Mouse (Mus musculus) neutrophil, adult 5-6 weeks (primary cell): ENCODE measurements around the gene Plbd2. TPM values are rescaled to one million over a fixed set of nuclear protein-coding genes. Genes with fewer than 3 reads are reported as not detected.

Experiments
- ATAC-seq: fragments of 151-379, 151-347 bp; 2 replicates; pipeline ENCODE4 v1.8.0; 2017; ENCODE audit warnings: mild to moderate bottlenecking, moderate TSS enrichment; ENCODE audit not compliant: insufficient number of reproducible peaks, poor library complexity, low FRiP score, severe bottlenecking; ENCODE audit errors: extremely low read depth
- total RNA-seq: library from RNA; stranded (forward); fragments of 200-1000 nt; gene quantifications from 2 replicates; pipeline ENCODE4 v1.2.3, GENCODE M21; 2017

The Plbd2 gene
- total RNA-seq, 1 experiment from 2014 or later: 5.8 TPM

DNA sequence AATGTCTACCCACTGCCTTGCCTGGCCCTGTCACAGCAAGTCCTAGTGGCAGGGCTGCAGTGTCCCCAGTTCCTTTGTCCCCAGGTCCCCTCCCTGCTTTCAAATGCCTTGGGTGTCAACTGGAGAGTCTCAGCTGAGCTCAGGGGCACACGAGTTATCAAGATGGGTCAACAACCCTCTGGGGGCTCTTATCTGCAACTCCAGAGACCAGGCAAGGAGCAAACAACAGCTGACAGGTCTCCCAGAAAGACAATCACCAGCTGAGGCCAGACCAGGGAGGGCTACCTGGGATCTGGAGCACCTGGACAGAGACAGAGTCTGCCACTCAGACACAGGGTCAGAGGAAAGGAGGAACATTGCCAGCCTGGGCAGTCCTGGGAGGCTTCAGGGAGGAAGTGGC, 47.2 kb downstream of the Plbd2 start:
- ATAC-seq: no peak

DNA sequence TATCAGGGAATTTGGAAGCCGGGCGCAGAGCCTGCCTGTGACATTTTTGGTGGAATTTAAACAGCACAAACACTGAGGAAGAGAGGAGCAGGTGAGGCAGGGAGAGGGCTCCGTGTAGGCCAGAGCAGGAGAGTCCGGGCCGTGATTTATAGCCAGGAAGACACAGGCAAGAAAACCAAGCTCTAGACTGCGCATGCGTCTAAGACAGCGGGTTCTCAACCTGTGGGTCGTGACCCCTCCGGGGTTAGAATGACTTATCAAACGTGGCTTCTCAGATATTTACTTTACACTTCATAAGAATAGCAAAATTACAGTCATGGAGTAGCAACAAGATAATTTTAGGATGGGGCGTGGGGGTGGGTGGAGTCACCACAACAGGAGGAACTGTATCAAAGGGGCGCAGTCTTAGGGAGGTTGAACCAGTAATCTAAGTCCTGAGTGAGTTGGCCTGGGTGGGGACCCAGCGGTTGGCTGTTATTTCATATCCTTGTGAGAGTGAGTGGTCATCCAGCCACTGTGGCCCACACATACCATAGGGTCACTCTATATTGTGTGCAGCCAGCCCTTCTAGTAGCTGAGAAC, 48.6 kb downstream of the Plbd2 start:
- ATAC-seq: no peak

DNA sequence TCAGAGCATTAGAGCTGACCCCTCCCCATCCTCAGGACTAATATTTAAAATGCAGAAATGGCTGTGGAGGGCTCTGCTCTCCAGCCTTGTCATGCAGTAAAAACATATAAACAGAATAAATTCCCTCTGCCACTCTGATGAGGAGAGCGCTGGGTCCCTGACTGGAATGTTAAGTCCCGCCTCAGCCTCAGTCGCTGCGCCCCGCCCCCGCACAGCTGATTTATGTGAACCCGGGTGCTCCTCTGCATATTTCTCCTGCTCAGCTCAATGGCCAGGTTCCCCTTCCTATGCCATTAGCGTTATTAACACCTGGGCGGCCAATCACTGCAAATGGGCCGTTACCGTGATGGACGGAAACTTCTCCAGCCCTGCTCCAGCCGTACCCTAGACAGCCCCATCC, 56.1 kb downstream of the Plbd2 start:
- ATAC-seq: no peak

DNA sequence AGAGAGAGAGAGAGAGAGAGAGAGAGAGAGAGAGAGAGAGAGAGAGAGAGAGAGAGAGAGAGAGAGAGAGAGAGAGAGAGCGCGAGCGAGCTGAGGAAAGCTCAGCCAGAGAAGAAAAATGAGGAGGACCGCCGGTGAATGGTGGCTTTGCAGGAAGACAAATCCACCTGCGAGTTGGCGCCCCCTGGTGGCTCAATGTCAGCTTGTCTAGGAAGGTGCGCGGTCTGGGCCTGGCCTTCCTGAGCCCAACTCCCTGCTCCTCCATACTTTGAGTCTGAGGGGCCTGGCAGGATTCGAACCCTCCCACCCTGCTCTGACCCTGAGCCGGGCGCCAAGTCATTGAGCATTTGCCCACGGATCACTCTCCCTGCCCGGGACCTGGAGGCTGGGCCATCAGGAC, 62.7 kb downstream of the Plbd2 start:
- ATAC-seq: peak; percentile 28; the same call in 1 of the 2 replicates

DNA sequence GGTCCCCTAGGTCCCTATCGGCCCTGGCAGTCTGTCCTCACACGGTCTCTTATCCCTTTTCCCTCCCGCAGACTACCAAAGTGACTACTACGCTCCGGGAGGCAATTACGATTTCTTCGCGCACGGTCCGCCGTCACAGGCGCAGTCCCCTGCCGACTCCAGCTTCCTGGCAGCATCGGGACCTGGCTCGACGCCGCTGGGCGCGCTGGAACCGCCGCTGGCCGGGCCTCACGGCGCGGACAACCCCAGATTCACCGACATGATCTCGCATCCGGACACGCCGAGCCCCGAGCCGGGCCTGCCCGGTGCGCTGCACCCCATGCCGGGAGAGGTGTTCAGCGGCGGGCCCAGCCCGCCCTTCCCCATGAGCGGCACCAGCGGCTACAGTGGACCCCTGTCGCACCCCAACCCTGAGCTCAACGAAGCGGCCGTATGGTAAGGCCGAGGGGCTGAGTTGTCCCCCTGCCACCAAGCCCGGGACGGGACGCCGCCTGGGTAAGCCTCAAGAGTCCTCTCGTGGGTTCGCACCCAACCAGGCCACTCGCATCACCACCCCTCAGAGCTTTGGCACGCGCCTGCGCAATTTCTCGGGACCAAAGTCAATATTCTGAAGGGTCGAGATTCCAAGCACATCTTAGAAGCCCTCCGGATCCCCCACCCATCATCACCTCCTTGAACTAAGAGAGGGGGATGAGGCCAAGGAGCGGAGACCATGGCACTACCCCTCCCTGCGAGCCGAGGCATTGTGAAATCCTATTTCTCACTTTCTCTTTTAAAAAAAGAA, 63.3 kb downstream of the Plbd2 start:
- ATAC-seq: no peak

DNA sequence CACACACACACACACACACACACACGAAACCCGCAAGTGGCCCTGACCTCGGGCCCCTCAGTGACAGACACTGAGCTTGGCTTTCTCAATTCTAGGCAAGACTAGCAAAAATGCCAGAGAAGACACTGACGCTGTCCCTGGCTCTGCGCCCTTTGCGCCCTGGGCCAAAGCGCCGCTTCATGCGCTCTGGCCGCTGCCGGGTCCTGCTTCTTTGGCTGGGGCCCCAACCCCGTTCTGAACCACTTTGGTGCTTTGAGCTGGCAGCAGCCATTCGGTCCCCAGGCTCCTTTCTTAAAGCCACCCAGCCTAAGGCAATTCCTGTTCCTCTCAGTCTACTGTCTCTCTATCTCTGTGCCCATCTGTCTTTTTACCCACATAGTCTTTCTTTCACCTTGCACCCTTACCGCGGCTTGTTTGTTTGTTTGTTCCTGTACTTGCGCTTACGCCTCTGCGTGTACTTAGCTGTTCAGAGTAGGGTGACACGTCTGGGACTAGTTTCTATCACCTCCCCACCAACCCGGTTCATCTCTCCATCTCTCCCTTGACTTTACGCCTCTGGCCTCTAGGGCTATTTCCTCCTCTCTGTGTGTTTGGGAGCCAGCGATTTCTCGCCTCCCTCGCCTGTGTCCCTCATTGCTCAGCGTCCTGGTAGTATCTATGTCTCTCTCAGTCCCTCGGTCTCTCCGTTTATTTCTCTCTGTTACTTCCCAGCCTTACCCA, 64.3 kb downstream of the Plbd2 start:
- no peak for ATAC-seq

DNA sequence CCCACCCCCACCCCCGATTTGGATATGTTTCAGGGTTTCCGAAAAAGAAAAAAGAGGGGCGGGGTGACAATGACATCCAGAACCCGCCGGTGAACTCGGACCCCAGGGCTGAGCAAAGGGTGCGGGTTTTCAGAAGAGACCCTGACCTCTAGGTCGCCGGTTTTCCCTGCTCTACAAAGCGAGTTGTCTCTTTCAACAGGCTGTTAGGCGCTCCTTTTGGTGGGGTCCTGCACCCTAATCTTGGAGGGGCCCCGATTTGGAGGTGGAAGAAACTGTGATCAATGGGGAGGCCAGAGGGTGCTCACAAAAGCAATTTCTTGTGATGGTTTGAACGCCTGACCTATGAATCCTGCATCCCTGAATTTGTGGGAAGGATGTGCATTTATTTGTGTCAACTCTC, 65.0 kb downstream of the Plbd2 start:
- ATAC-seq: no peak

DNA sequence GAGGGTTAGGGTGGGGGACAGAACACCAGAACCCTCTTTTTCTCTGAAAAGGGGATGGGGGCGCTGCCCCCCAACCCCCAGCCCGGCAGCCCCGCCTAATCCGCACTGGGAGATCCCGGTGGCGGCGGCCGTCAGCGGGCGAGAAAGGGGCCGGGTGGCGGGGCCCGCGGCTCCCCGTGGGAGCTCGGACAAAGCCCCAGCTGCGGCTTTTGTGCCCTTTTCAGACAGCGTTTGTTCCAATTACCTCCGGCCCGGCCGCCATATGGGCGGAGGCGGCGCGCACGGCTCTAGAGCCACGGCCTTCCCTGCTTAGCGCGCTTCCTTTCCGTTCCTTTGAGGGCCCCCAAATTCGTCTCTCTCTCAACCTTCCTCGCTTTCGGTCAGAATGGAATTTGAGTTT, 65.4 kb downstream of the Plbd2 start:
- ATAC-seq: no peak

DNA sequence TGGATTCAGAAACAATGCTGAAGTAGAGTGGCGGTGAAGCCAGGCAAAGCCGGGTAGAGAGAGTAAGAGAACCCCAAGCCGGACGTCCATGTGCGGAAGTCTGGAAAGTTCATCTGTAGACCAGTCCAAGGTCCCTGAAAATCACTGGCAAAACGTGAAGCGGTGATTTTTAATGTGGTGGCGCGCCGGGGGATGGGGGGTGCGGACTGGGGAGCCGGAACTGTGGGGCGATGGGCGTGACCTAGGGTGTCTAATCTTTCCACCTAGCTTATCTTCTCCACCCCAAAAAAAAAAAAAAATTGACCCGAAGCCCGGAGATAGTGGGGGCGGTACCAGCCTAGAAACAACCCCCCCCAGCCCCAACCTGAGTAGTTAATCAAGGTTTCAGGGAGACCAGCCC, 65.9 kb downstream of the Plbd2 start:
- no peak for ATAC-seq

DNA sequence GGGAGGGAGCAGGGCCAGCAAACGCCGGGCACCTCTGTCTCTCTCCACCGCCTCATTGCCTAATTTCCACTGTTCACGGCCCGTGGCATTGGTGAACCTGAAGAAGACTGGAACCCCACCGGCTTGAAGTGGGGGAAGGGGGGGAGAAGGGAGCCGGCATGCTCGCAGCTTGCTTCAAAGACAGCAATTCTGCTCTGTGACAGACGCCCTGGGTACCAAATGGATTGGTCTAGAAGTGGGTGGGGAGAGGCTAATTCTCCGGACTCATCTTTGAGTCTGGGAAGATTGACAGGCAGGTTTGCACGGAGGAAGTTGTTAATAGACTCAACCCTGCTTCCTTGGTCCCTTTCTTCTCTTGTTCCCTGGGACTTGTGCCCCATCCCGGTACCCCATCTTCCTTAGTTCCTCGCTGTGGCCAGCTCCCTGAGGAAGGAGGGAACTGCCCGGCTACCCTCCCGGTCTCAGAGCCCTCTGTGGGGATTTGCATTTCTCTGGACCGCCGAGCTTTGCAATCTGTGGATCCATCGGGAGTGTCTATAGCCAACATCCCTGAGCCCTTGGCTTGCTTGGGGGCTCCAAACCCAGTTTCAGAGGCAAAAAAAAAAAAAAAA, 66.4 kb downstream of the Plbd2 start:
- ATAC-seq: no peak

DNA sequence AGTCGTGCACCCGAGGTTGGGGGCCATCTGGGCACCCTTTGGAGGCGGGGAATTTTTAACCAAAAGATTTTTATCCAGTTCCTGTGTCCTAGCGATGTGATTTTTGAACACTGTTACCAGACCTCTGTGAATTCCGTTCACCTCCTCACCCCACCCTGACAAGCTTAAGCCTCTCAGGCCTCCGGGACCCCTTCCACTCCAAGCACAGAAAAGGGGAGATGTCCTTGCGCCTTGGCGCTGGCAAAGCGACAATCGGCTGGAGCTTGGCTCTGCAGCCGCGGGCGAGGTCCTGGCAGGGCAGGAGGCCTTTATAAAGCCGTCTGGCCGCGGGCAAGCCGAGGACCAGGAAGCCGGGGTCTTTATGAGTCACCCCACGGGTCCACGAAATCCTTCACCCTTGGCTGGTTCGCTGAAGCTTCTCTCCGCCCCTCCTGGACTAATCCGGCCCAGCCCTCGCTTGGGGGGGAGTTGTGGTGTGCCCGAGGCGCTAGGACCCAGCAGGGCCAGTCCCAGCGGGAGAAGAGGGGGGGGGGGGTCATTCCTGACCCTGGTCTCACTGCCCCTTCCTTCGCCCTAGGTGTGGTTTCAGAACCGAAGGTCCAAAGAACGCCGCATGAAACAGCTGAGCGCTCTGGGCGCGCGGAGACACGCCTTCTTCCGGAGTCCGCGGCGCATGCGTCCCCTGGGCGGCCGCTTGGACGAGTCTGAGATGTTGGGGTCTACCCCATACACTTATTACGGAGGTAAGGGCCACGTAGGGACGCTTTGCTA, 67.5 kb downstream of the Plbd2 start:
- no peak for ATAC-seq

DNA sequence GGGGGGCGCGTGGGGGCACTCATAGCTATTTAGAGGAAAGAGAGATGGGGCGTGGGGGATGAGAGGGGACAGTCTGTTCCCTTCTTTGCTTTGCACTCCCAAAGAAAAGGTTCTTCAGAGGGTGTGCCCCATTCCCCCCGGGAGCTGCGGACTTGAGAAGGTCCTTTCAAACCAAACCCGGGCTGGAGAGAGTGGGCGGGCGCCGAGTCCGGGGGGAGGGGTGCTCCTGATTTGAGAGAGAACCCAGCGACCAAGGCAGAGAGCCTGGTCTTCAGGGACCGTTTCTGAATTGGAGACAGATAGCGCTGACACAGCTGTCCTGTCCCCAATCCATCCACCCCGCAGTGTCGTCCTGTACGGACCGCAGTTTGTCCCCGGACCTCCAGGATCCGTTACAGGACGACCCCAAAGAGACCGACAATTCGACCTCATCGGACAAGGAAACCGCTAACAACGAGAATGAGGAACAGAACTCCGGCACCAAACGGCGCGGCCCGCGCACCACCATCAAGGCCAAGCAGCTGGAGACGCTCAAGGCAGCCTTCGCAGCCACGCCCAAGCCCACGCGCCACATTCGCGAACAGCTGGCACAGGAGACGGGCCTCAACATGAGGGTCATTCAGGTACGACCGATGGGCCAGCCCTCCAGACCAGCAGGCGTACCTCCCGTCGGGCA, 68.3 kb downstream of the Plbd2 start:
- ATAC-seq: no peak

DNA sequence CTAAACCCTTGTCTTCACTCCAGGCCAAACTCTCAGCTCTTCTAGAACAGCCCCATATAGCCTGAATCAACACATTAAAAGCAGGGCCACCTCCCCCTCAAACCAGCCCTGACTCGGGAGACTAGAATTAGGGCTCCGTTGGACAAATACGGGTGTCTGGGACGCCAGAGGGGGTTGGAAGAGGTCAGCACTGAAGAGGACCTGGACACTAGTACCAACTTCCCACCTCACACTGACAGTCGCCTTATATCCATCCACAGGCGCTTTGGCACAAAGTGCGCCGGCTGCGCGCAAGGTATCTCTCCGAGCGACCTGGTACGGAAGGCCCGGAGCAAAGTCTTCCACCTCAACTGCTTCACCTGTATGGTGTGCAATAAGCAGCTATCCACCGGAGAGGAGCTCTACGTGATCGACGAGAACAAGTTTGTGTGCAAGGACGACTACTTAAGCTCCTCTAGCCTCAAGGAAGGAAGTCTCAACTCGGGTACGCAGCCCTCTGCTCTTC, 69.1 kb downstream of the Plbd2 start:
- no peak for ATAC-seq

Other genes with a start within 250 kb of the Plbd2 start
- gene Lhx5, start 71.9 kb downstream of the Plbd2 start, total RNA-seq: not detected in 2 replicates
- gene Sdsl, start 30.8 kb downstream of the Plbd2 start, total RNA-seq: not detected in 2 replicates
- gene Sds, start 27.1 kb downstream of the Plbd2 start, total RNA-seq: not detected in 2 replicates
- gene Slc8b1, start 7.5 kb upstream of the Plbd2 start, total RNA-seq: 12.6 and 15.0 TPM in 2 replicates
- 15.6 and 15.9 TPM in 2 replicates for gene Tpcn1, start 85.0 kb upstream of the Plbd2 start, total RNA-seq
- 0.47 TPM in 1 of 2 replicates, not detected in the other for gene Iqcd, start 85.4 kb upstream of the Plbd2 start, total RNA-seq
- gene Rita1, start 109.0 kb upstream of the Plbd2 start, total RNA-seq: 0.81 and 3.6 TPM in 2 replicates
- 58.6 and 61.8 TPM in 2 replicates for gene Ddx54, start 109.1 kb upstream of the Plbd2 start, total RNA-seq
- gene Cfap73, start 130.6 kb upstream of the Plbd2 start, total RNA-seq: not detected in 2 replicates
- gene Rasal1, start 145.2 kb upstream of the Plbd2 start, total RNA-seq: 4.5 and 5.4 TPM in 2 replicates
- 30.0 and 36.0 TPM in 2 replicates for gene Dtx1, start 208.3 kb upstream of the Plbd2 start, total RNA-seq
- gene Oas2, start 246.2 kb upstream of the Plbd2 start, total RNA-seq: 48.7 and 57.1 TPM in 2 replicates